Mouse (Mus musculus) heart, postnatal 0 days (tissue): ENCODE results near the gene Klhl1. TPM values are rescaled to one million over a fixed set of nuclear protein-coding genes. Genes with fewer than 3 reads are reported as not detected.

ENCODE experiments used
- ATAC-seq: fragments of 200-750 bp; cut with Nextera tagmentation; 2 replicates; pipeline ENCODE4 v1.8.0; 2017; ENCODE audit warnings: low read depth, moderate number of reproducible peaks, moderate library complexity; ENCODE audit not compliant: insufficient read depth
- DNase-seq: peaks from one replicate; pipeline ENCODE4 v3.0.0-alpha.2; 2016; ENCODE audit warnings: low spot score
- H3K27ac ChIP-seq: fragments of 300-500 bp; sonication (generic); 2 replicates; pipeline ENCODE4 v1.5.1; 2014; ENCODE audit warnings: low read depth, mild to moderate bottlenecking
- H3K27me3 ChIP-seq: fragments of 300-500 bp; sonication (generic); 2 replicates; pipeline ENCODE4 v1.6.1; 2014; ENCODE audit warnings: low read length, mixed read lengths; ENCODE audit not compliant: control insufficient read depth, insufficient read depth
- H3K36me3 ChIP-seq: fragments of 300-500 bp; sonication (generic); replicated peaks from 2 replicates; pipeline ENCODE4 v1.6.1; 2014; ENCODE audit warnings: low read length, mixed read lengths; ENCODE audit not compliant: control insufficient read depth, insufficient read depth
- H3K4me1 ChIP-seq: fragments of 300-500 bp; sonication (generic); 2 replicates; pipeline ENCODE4 v1.6.1; 2014; ENCODE audit warnings: antibody characterized with exemption; ENCODE audit not compliant: control insufficient read depth, insufficient read depth
- H3K4me2 ChIP-seq: fragments of 300-500 bp; sonication (generic); 2 replicates; pipeline ENCODE4 v1.6.1; 2014; ENCODE audit warnings: low read depth, mild to moderate bottlenecking, low read length, moderate library complexity
- H3K4me3 ChIP-seq: fragments of 300-500 bp; sonication (generic); 2 replicates; pipeline ENCODE4 v1.5.1; 2014; ENCODE audit warnings: low read depth, low read length
- H3K9ac ChIP-seq: fragments of 300-500 bp; sonication (generic); replicated peaks from 2 replicates; pipeline ENCODE4 v1.6.1; 2014; ENCODE audit warnings: low read depth, low read length, mixed read lengths
- H3K9me3 ChIP-seq: fragments of 300-500 bp; sonication (generic); replicated peaks from 2 replicates; pipeline ENCODE4 v1.6.1; 2016; ENCODE audit warnings: low read length; ENCODE audit not compliant: control insufficient read depth
- CTCF ChIP-seq: IDR thresholded peaks from 2 replicates; pipeline ENCODE4 v1.5.1; 2016; ENCODE audit warnings: antibody characterized with exemption, control low read depth, low read depth
- EP300 ChIP-seq: IDR thresholded peaks from 2 replicates; pipeline ENCODE4 v1.6.1; 2016; ENCODE audit warnings: antibody characterized with exemption, low read depth
- WGBS: fragments of 180-500 bp; shearing (Covaris S2); extraction: QIAGEN DNeasy Blood & Tissue Kit; methylation state at CpG from one replicate; pipeline ENCODE4 v1.1.7; 2014; 5-methylcytosine and 5-hydroxymethylcytosine counted together
- polyA plus RNA-seq: library from polyadenylated mRNA; unstranded; fragments of >200 nt; fragmentation: Nextera tagmentation; extraction: Ambion mirVana; gene quantifications from 2 replicates; pipeline ENCODE4 v1.2.1, GENCODE M21; 2015
- total RNA-seq: library from RNA; depleted of rRNA; stranded (reverse); fragments of >200 nt; gene quantifications from 2 replicates; pipeline ENCODE4 v1.2.3, GENCODE M21; 2014; ENCODE audit warnings: low replicate concordance

Klhl1 gene
- total and polyA plus RNA-seq, 2 experiments from 2014 or later, result not detected

DNA sequence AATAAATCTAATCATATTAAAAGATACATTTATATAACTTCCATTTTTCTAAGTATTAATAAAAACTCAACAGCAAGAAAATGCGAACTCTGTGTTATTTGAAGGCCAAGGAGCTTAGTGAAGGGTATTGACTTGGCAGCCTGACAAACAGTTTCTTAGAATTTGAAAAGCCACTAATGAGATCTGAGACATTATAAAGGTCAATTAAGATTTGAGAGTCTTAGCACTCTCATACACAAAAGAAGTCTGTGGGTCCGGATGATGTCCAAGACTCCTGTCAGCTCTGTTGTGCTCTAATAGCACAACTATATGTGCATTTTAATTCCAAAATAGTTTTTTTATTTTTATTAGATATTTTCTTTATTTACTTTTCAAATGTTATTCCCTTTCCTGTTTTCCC is 47.1 kb downstream of the Klhl1 start:
- ATAC-seq (no peak), DNase-seq (no peak)
- Histone ChIP-seq H3K27me3 (no peaks in the 10 kb centered on the region), H3K27ac (no peak overlapping the region), H3K9ac (no peak overlapping the region), H3K4me2 (no peak overlapping the region), H3K36me3 (no peaks in the 10 kb centered on the region), H3K4me3 (no peak overlapping the region), H3K4me1 (no peaks in the 10 kb centered on the region), H3K9me3 (no peaks in the 10 kb centered on the region)
- TF ChIP-seq CTCF (no peak), EP300 (no peak)
- 81% methylated on average over 2 of the region's 2 CpGs for WGBS

GRCm38 (mm10) chr14:96471336-96471735 is 47.6 kb downstream of the Klhl1 start:
- Histone ChIP-seq H3K27me3 (no peaks in the 10 kb centered on the region), H3K9me3 (no peaks in the 10 kb centered on the region), H3K4me2 (no peak overlapping the region), H3K9ac (no peak overlapping the region), H3K27ac (no peak overlapping the region), H3K4me3 (no peak overlapping the region), H3K4me1 (no peaks in the 10 kb centered on the region), H3K36me3 (no peaks in the 10 kb centered on the region)
- ATAC-seq (no peak), DNase-seq (no peak)
- TF ChIP-seq EP300 (no peak), CTCF (no peak)

GRCm38 (mm10) chr14:96461756-96462155 is 57.1 kb downstream of the Klhl1 start:
- DNase-seq (no peak), ATAC-seq (no peak)
- Histone ChIP-seq H3K4me2 (no peak overlapping the region), H3K4me1 (no peaks in the 10 kb centered on the region), H3K36me3 (no peaks in the 10 kb centered on the region), H3K27me3 (no peaks in the 10 kb centered on the region), H3K27ac (no peak overlapping the region), H3K9me3 (no peaks in the 10 kb centered on the region), H3K4me3 (no peak overlapping the region), H3K9ac (no peak overlapping the region)
- WGBS, result 62% methylated on average over 2 of the region's 2 CpGs
- TF ChIP-seq EP300 (no peak), CTCF (no peak)

GRCm38 (mm10) chr14:96392032-96392737 is 126.7 kb downstream of the Klhl1 start:
- Histone ChIP-seq H3K4me2 (no peak overlapping the region), H3K9ac (no peak overlapping the region), H3K4me3 (no peak overlapping the region), H3K27ac (no peak overlapping the region), H3K9me3 (no peaks in the 10 kb centered on the region), H3K4me1 (no peaks in the 10 kb centered on the region), H3K36me3 (no peaks in the 10 kb centered on the region), H3K27me3 (no peaks in the 10 kb centered on the region)
- ATAC-seq (no peak), DNase-seq (no peak)
- no peak for TF ChIP-seq EP300
- no peak for TF ChIP-seq CTCF

- H3K9me3 ChIP-seq, result no peaks in the 10 kb centered on the region
- ATAC-seq, result no peak
- DNase-seq, result no peak
- no peaks in the 10 kb centered on the region for H3K36me3 ChIP-seq
- no peaks in the 10 kb centered on the region for H3K27me3 ChIP-seq
- no peaks in the 10 kb centered on the region for H3K4me1 ChIP-seq
- 73% methylated on average over 3 of the region's 3 CpGs for WGBS
- no peak overlapping the region for H3K4me2 ChIP-seq
- no peak overlapping the region for H3K27ac ChIP-seq
- H3K9ac ChIP-seq, result no peak overlapping the region
- TF ChIP-seq EP300 (no peak), CTCF (no peak)
- no peak overlapping the region for H3K4me3 ChIP-seq
Measured at GRCm38 (mm10) chr14:96362727-96363126, 156.2 kb downstream of the Klhl1 start.

DNA sequence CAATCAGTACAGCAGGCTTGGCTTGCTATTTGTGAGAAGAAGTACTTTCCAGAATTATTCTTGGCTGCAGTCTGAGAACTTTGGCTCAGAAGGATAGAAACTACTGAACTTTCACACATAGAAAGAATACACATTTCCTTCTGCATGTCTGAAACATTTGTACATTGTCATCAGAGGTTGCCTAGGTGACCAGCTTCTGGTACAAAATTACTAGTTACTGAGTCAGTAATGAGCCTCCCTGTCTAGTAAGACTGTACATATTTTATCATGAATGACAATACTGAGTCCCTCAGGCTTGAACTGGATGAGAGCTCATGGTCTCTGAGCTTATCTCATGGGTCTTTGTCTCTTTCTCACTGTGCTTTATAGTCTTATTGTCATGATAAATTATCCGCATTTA is 170.7 kb downstream of the Klhl1 start:
- no peaks in the 10 kb centered on the region for H3K36me3 ChIP-seq
- no peak for DNase-seq
- H3K4me1 ChIP-seq, result no peaks in the 10 kb centered on the region
- no peaks in the 10 kb centered on the region for H3K9me3 ChIP-seq
- H3K4me3 ChIP-seq, result no peak overlapping the region
- H3K4me2 ChIP-seq, result no peak overlapping the region
- H3K9ac ChIP-seq, result no peak overlapping the region
- TF ChIP-seq CTCF (no peak), EP300 (no peak)
- 82% methylated on average over 1 of the region's 1 CpGs for WGBS
- H3K27me3 ChIP-seq, result no peaks in the 10 kb centered on the region
- H3K27ac ChIP-seq, result no peak overlapping the region
- ATAC-seq, result no peak
